Mouse (Mus musculus): ENCODE data around the gene Abraxas2.

DNA sequence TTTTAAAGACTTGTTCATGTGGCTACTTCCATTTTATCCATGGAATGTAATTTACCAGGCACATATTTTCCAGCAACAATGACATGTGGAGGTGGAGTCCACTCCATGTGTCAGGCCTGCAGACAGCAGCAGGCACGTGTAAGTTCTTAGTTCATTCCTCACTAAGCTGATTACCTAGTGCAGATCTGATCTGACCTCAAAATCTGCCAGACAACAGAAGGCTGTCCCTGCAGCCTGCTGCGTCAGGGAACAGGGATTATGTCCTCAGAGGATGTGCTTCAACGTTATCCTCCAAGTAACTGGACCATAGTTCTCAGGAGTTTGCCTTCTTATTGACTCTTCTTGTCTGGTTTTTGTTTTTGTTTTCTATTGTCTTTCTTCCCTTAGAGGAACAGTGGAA, 62.9 kb downstream of the Abraxas2 start:
- TF ChIP-seq CTCF (IDR thresholded peaks at IDR 0.05; ENCODE audit: insufficient read depth, low read length) = no peak
- no peak for TF ChIP-seq POLR2A (IDR thresholded peaks at IDR 0.05; ENCODE audit: borderline replicate concordance, extremely low read depth, low read depth, low read length)
